Mouse (Mus musculus) testis, adult 2 months (tissue): ENCODE measurements around the gene Eed.

Source experiments
- CTCF ChIP-seq: fragments of 200-500 bp; IDR thresholded peaks from 2 replicates; pipeline ENCODE4 v1.5.1; 2012; ENCODE audit warnings: low read depth, mild to moderate bottlenecking, inconsistent platforms, low read length, moderate library complexity; ENCODE audit not compliant: control insufficient read depth, insufficient read depth, insufficient replicate concordance
- POLR2A ChIP-seq: fragments of 200-500 bp; IDR thresholded peaks from 2 replicates; pipeline ENCODE4 v1.6.1; 2012; ENCODE audit warnings: low read depth, mild to moderate bottlenecking, inconsistent platforms, low read length, moderate library complexity; ENCODE audit not compliant: control insufficient read depth

DNA sequence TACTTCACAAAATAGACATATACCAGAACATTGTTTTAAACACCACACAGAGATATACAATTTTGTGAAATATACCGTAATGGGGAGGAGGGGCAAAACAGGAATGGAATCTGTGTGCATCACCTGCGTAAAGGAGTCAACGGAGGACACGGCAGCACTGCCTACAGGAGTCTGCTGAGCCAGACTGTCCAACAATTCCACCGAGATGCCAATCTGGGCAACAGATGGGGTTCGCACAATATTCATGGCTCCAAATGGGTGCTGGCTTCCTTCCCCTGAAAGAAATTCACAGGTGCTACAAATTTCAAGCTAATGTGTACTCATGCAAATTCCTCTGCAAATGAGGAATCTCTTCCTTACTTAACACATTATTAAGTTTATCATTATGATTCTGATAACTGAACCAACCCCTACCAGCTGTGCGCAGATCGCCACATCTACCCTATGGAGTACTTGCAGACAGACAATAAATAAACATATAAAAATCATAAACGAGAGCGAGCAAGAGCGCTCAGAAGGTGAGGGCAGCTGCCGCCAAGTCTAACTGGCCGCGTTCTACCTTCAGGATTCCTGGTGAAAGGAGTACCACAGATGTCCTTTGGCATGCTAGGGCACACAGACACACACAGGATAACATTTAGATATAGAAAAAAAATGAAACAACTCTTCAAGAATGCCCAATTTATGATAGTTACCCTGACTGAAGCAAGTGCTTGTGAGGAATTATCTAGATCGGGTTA is 57.2 kb downstream of the Eed start:
- TF ChIP-seq CTCF: no peak
- no peak for TF ChIP-seq POLR2A
